Mouse (Mus musculus): ENCODE results near the gene Rora. TPM values are rescaled to one million over a fixed set of nuclear protein-coding genes. Genes with fewer than 3 reads are reported as not detected.
A peak's percentile ranks its signal among the peaks of the same experiment; 100 is the strongest.

Gene Rora
- polyA plus RNA-seq, 1 experiment from 2014 or later, result 3.8 TPM

- DNase-seq (ENCODE audit: low spot score), result no peak
- H3K9me3 ChIP-seq (replicated peaks), result no peaks in the 10 kb centered on the region
- WGBS, result 94% methylated on average over 6 of the region's 6 CpGs
Measured at GRCm38 (mm10) chr9:68926406-68926805, 272.8 kb downstream of the Rora start.

GRCm38 (mm10) chr9:68933159-68933558 is 279.6 kb downstream of the Rora start:
- H3K9me3 ChIP-seq (replicated peaks), result no peaks in the 10 kb centered on the region
- no peak overlapping the region for H3K4me3 ChIP-seq
- H3K4me1 ChIP-seq, result peaks cover 26% of the 10 kb centered on the region
- peaks cover 7% of the 10 kb centered on the region for H3K27me3 ChIP-seq (ENCODE audit: low read depth, poor library complexity, severe bottlenecking)
- H3K36me3 ChIP-seq, result no peaks in the 10 kb centered on the region
- DNase-seq (ENCODE audit: low spot score), result no peak
- H3K27ac ChIP-seq, result no peak overlapping the region
- 66% methylated on average over 3 of the region's 3 CpGs for WGBS

More at GRCm38 (mm10) chr9:68926406-68926805, 272.8 kb downstream of the Rora start:
- Histone ChIP-seq H3K27ac (no peak overlapping the region), H3K4me3 (no peak overlapping the region), H3K27me3 (ENCODE audit: low read depth, poor library complexity, severe bottlenecking) (no peaks in the 10 kb centered on the region), H3K4me1 (peaks cover 16% of the 10 kb centered on the region), H3K36me3 (no peaks in the 10 kb centered on the region)

- Histone ChIP-seq H3K27ac (no peak overlapping the region), H3K9me3 (replicated peaks) (no peaks in the 10 kb centered on the region), H3K27me3 (ENCODE audit: low read depth, poor library complexity, severe bottlenecking) (peaks cover 7% of the 10 kb centered on the region), H3K4me1 (peaks cover 26% of the 10 kb centered on the region), H3K36me3 (no peaks in the 10 kb centered on the region), H3K4me3 (no peak overlapping the region)
- no peak for DNase-seq (ENCODE audit: low spot score)
- 91% methylated on average over 4 of the region's 4 CpGs for WGBS
Measured at GRCm38 (mm10) chr9:68934238-68934637, 280.7 kb downstream of the Rora start.

GRCm38 (mm10) chr9:68935611-68936010 is 282.0 kb downstream of the Rora start:
- Histone ChIP-seq H3K27ac (no peak overlapping the region), H3K4me3 (no peak overlapping the region), H3K4me1 (peaks cover 23% of the 10 kb centered on the region), H3K27me3 (ENCODE audit: low read depth, poor library complexity, severe bottlenecking) (peaks cover 16% of the 10 kb centered on the region), H3K36me3 (no peaks in the 10 kb centered on the region), H3K9me3 (replicated peaks) (no peaks in the 10 kb centered on the region)
- 60% methylated on average over 11 of the region's 11 CpGs for WGBS
- DNase-seq (ENCODE audit: low spot score), result peak; percentile 40

GRCm38 (mm10) chr9:68941037-68941436 is 287.5 kb downstream of the Rora start:
- Histone ChIP-seq H3K4me1 (peaks cover 17% of the 10 kb centered on the region), H3K4me3 (no peak overlapping the region), H3K27ac (no peak overlapping the region), H3K9me3 (replicated peaks) (no peaks in the 10 kb centered on the region), H3K36me3 (no peaks in the 10 kb centered on the region), H3K27me3 (ENCODE audit: low read depth, poor library complexity, severe bottlenecking) (peaks cover 38% of the 10 kb centered on the region)
- 88% methylated on average over 7 of the region's 7 CpGs for WGBS
- DNase-seq (ENCODE audit: low spot score), result no peak

- Histone ChIP-seq H3K4me1 (peaks cover 25% of the 10 kb centered on the region), H3K27ac (no peak overlapping the region), H3K4me3 (no peak overlapping the region), H3K36me3 (no peaks in the 10 kb centered on the region), H3K9me3 (replicated peaks) (no peaks in the 10 kb centered on the region), H3K27me3 (ENCODE audit: low read depth, poor library complexity, severe bottlenecking) (peaks cover 52% of the 10 kb centered on the region)
- peak; percentile 43 for DNase-seq (ENCODE audit: low spot score)
- 54% methylated on average over 4 of the region's 4 CpGs for WGBS
Measured at GRCm38 (mm10) chr9:68942595-68943011, 289.0 kb downstream of the Rora start.

- 97% methylated on average over 3 of the region's 3 CpGs for WGBS
- Histone ChIP-seq H3K27ac (no peak overlapping the region), H3K4me1 (peaks cover 33% of the 10 kb centered on the region), H3K9me3 (replicated peaks) (no peaks in the 10 kb centered on the region), H3K4me3 (no peak overlapping the region), H3K27me3 (ENCODE audit: low read depth, poor library complexity, severe bottlenecking) (peaks cover 52% of the 10 kb centered on the region), H3K36me3 (no peaks in the 10 kb centered on the region)
- DNase-seq (ENCODE audit: low spot score), result no peak
Measured at GRCm38 (mm10) chr9:68944026-68944425, 290.4 kb downstream of the Rora start.

- Histone ChIP-seq H3K27me3 (ENCODE audit: low read depth, poor library complexity, severe bottlenecking) (peaks cover 54% of the 10 kb centered on the region), H3K36me3 (no peaks in the 10 kb centered on the region), H3K9me3 (replicated peaks) (no peaks in the 10 kb centered on the region), H3K4me3 (no peak overlapping the region), H3K27ac (no peak overlapping the region), H3K4me1 (peaks cover 21% of the 10 kb centered on the region)
- WGBS, result 10% methylated on average over 6 of the region's 6 CpGs
- DNase-seq (ENCODE audit: low spot score), result peak; percentile 39
Measured at GRCm38 (mm10) chr9:68947707-68948106, 294.1 kb downstream of the Rora start.

- Histone ChIP-seq H3K27me3 (ENCODE audit: low read depth, poor library complexity, severe bottlenecking) (peaks cover 59% of the 10 kb centered on the region), H3K4me3 (no peak overlapping the region), H3K36me3 (no peaks in the 10 kb centered on the region), H3K9me3 (replicated peaks) (no peaks in the 10 kb centered on the region), H3K4me1 (peaks cover 18% of the 10 kb centered on the region), H3K27ac (0 out of 2 replicates have a peak overlapping the region, but pooled peaks have one; percentile 16)
- 81% methylated on average over 3 of the region's 3 CpGs for WGBS
- DNase-seq (ENCODE audit: low spot score), result no peak
Measured at GRCm38 (mm10) chr9:68948141-68948540, 294.6 kb downstream of the Rora start.

GRCm38 (mm10) chr9:68956210-68956874 is 302.8 kb downstream of the Rora start:
- H3K27me3 ChIP-seq (ENCODE audit: low read depth, poor library complexity, severe bottlenecking), result peaks cover 47% of the 10 kb centered on the region
- WGBS, result 44% methylated on average over 12 of the region's 12 CpGs
- peak overlapping the region; percentile 53; the same call in 1 of the 2 replicates for H3K27ac ChIP-seq
- no peak overlapping the region for H3K4me3 ChIP-seq
- H3K4me1 ChIP-seq, result peaks cover 22% of the 10 kb centered on the region
- H3K9me3 ChIP-seq (replicated peaks), result no peaks in the 10 kb centered on the region
- no peaks in the 10 kb centered on the region for H3K36me3 ChIP-seq
- peak; percentile 43 for DNase-seq (ENCODE audit: low spot score)

GRCm38 (mm10) chr9:68956938-68957573 is 303.5 kb downstream of the Rora start:
- H3K4me3 ChIP-seq, result no peak overlapping the region

GRCm38 (mm10) chr9:68957793-68958192 is 304.2 kb downstream of the Rora start:
- 88% methylated on average over 3 of the region's 3 CpGs for WGBS
- no peak overlapping the region for H3K4me3 ChIP-seq
- no peak for DNase-seq (ENCODE audit: low spot score)

More at GRCm38 (mm10) chr9:68956938-68957573, 303.5 kb downstream of the Rora start:
- Histone ChIP-seq H3K27me3 (ENCODE audit: low read depth, poor library complexity, severe bottlenecking) (peaks cover 40% of the 10 kb centered on the region), H3K36me3 (no peaks in the 10 kb centered on the region), H3K4me1 (peaks cover 22% of the 10 kb centered on the region), H3K27ac (no peak overlapping the region), H3K9me3 (replicated peaks) (no peaks in the 10 kb centered on the region)
- DNase-seq (ENCODE audit: low spot score), result peak; percentile 53
- WGBS, result 60% methylated on average over 5 of the region's 5 CpGs

GRCm38 (mm10) chr9:68958919-68959318 is 305.3 kb downstream of the Rora start:
- Histone ChIP-seq H3K27me3 (ENCODE audit: low read depth, poor library complexity, severe bottlenecking) (peaks cover 22% of the 10 kb centered on the region), H3K36me3 (no peaks in the 10 kb centered on the region), H3K27ac (0 out of 2 replicates have a peak overlapping the region, but pooled peaks have one; percentile 15), H3K9me3 (replicated peaks) (no peaks in the 10 kb centered on the region), H3K4me1 (peaks cover 22% of the 10 kb centered on the region), H3K4me3 (no peak overlapping the region)
- WGBS, result 66% methylated on average over 5 of the region's 5 CpGs
- DNase-seq (ENCODE audit: low spot score), result no peak

More at GRCm38 (mm10) chr9:68957793-68958192, 304.2 kb downstream of the Rora start:
- Histone ChIP-seq H3K27ac (no peak overlapping the region), H3K36me3 (no peaks in the 10 kb centered on the region), H3K9me3 (replicated peaks) (no peaks in the 10 kb centered on the region), H3K4me1 (peaks cover 22% of the 10 kb centered on the region), H3K27me3 (ENCODE audit: low read depth, poor library complexity, severe bottlenecking) (peaks cover 33% of the 10 kb centered on the region)
